Comparison of ENCODE assay signal across 12 mouse cellular contexts in the genomic region with DNA sequence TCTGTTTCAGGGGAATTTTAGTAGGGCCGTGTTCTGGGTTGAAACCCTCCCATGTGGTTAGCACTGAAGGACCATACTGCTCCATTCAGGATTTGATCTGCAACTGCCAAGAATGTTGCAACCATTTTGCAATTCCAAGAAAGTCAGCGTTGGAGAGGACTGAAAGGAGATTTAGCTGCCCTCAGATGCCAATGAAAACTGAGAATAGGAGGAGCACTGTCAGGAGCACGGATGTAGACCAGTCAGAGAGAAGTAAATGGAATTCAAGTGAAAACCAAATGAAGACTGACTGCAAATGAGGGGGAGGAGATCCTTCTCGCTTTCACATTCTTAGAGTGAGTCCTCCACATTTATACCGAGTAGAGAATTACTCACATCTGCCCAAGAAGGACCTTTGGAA.
"Had no signal": no experiment of that assay in that cellular context is flagged by ENCODE, and none has a peak within 500 bp of the region (broad histone marks: within the 10 kb centered on the region; RNA-seq: fewer than 3 reads in every experiment).

No protein-coding gene starts in this region.

- H3K9me3 ChIP-seq: midbrain, embryonic 12.5 days; neural tube, embryonic 12.5 days had no signal

- H3K4me3 ChIP-seq: midbrain, embryonic 12.5 days; neural tube, embryonic 12.5 days had no signal

- DNase-seq: lung, adult 18-20 months; lung, embryonic 14.5 days; lung, postnatal 10 days; lung, postnatal 4 days; midbrain, embryonic 14.5 days; right cerebral cortex, postnatal 14 days; spleen, adult 18-20 months; thymus, adult 18-20 months; thymus, postnatal 14 days; thymus, postnatal 36 days had no signal

- H3K27ac ChIP-seq: midbrain, embryonic 12.5 days; neural tube, embryonic 12.5 days had no signal

- H3K4me2 ChIP-seq: lung, embryonic 14.5 days; midbrain, embryonic 12.5 days; neural tube, embryonic 12.5 days had no signal

- H3K9ac ChIP-seq: lung, embryonic 14.5 days; midbrain, embryonic 12.5 days; neural tube, embryonic 12.5 days had no signal

- H3K4me1 ChIP-seq: midbrain, embryonic 12.5 days; neural tube, embryonic 12.5 days had no signal

- H3K36me3 ChIP-seq: midbrain, embryonic 12.5 days; neural tube, embryonic 12.5 days had no signal

- H3K27me3 ChIP-seq: midbrain, embryonic 12.5 days; neural tube, embryonic 12.5 days had no signal
